In the genomic region with DNA sequence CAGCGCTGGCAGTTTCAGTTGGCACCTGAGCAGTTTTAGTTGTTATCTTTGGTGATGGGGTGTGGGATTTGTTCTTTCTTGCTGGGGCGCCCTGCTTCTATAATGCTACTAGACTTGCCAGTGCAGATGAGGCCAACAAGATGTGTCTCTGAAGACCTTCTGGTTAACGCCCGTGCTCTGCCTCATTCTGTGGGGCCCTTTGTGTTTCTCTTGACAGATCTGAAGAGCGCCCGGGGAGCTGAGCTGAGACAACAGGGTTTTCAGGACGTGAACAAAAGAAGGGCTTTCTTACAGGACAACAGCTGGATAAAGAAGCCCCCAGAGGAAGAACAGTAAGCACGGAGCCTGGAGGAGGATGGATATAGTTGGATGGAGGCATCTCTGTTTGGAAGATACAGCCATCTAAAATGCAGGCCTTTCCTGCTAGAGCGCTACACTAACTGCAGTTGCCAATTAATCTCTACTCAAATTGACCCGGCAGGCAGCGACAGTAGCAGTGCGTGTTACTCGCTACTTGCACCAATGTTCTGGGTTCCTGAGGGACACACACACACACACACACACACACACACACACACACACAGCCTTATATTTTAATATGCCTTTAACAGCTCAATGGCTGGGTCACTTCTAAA, we compare ENCODE assay signal across 23 mouse cellular contexts. TPM values are rescaled to one million over a fixed set of nuclear protein-coding genes. Genes with fewer than 3 reads are reported as not detected.
DNase-seq lines count a peak whose midpoint lies in the region; ATAC-seq lines count a peak whose summit lies in the region.
"Had no signal": no experiment of that assay in that cellular context is flagged by ENCODE, and none has a peak within 500 bp of the region (broad histone marks: within the 10 kb centered on the region; RNA-seq: fewer than 3 reads in every experiment).

No protein-coding gene starts in this region.

- H3K36me3 ChIP-seq in forebrain, embryonic 12.5 days (replicated peaks) = no peaks in the 10 kb centered on the region
- H3K36me3 ChIP-seq in forebrain, embryonic 14.5 days (ENCODE audit: control insufficient read depth, insufficient read depth, low read length) = no peaks in the 10 kb centered on the region
- H3K36me3 ChIP-seq in hindbrain, embryonic 12.5 days = no peaks in the 10 kb centered on the region
- H3K36me3 ChIP-seq in midbrain, embryonic 14.5 days (ENCODE audit: control insufficient read depth, insufficient read depth, low read length) = no peaks in the 10 kb centered on the region
- H3K36me3 ChIP-seq in limb, embryonic 10.5 days = no peaks in the 10 kb centered on the region
- H3K36me3 ChIP-seq: heart, embryonic 10.5 days; limb, embryonic 15.5 days had no signal

- no peak overlapping the region for H3K9ac ChIP-seq in forebrain, embryonic 12.5 days
- no peak overlapping the region for H3K9ac ChIP-seq in forebrain, embryonic 14.5 days (ENCODE audit: low read length)
- H3K9ac ChIP-seq in hindbrain, embryonic 12.5 days = no peak overlapping the region
- H3K9ac ChIP-seq in midbrain, embryonic 14.5 days (replicated peaks; ENCODE audit: low read length) = no peak overlapping the region
- H3K9ac ChIP-seq: limb, embryonic 15.5 days; liver, postnatal 0 days had no signal

- H3K27ac ChIP-seq in forebrain, embryonic 12.5 days = no peak overlapping the region
- no peak overlapping the region for H3K27ac ChIP-seq in forebrain, embryonic 14.5 days (ENCODE audit: low read depth, low read length)
- H3K27ac ChIP-seq in hindbrain, embryonic 12.5 days = peak overlapping the region; percentile 32; the same call in 1 of the 2 replicates
- H3K27ac ChIP-seq in midbrain, embryonic 14.5 days (replicated peaks; ENCODE audit: low read depth, low read length) = no peak overlapping the region
- no peak overlapping the region for H3K27ac ChIP-seq in limb, embryonic 10.5 days
- H3K27ac ChIP-seq: heart, embryonic 10.5 days; limb, embryonic 15.5 days had no signal

- ATAC-seq in forebrain, embryonic 12.5 days (ENCODE audit: low FRiP score) = peak; percentile 33; the same call in 1 of the 2 replicates
- no peak for ATAC-seq in forebrain, embryonic 14.5 days
- 0 out of 2 replicates have a peak, but pooled peaks have one; percentile 40 for ATAC-seq in hindbrain, embryonic 12.5 days (ENCODE audit: low FRiP score)
- ATAC-seq in midbrain, embryonic 14.5 days (ENCODE audit: low FRiP score, low TSS enrichment) = no peak
- ATAC-seq: inflammation-experienced regulatory T-cells, adult 6 months; liver, postnatal 0 days had no signal

- peak overlapping the region; percentile 4; the same call in 1 of the 2 replicates for H3K4me2 ChIP-seq in forebrain, embryonic 12.5 days
- no peak overlapping the region for H3K4me2 ChIP-seq in forebrain, embryonic 14.5 days (ENCODE audit: low read length)
- peak overlapping the region; percentile 34 for H3K4me2 ChIP-seq in hindbrain, embryonic 12.5 days (replicated peaks)
- peak overlapping the region; percentile 27; the same call in 1 of the 2 replicates for H3K4me2 ChIP-seq in midbrain, embryonic 14.5 days (ENCODE audit: low read length)
- H3K4me2 ChIP-seq: limb, embryonic 15.5 days had no signal

- H3K27me3 ChIP-seq in forebrain, embryonic 12.5 days = no peaks in the 10 kb centered on the region
- no peaks in the 10 kb centered on the region for H3K27me3 ChIP-seq in forebrain, embryonic 14.5 days (replicated peaks; ENCODE audit: control insufficient read depth, insufficient read depth, low read length)
- H3K27me3 ChIP-seq in hindbrain, embryonic 12.5 days = no peaks in the 10 kb centered on the region
- H3K27me3 ChIP-seq in midbrain, embryonic 14.5 days (ENCODE audit: control insufficient read depth, insufficient read depth, low read length) = no peaks in the 10 kb centered on the region
- H3K27me3 ChIP-seq in limb, embryonic 10.5 days (ENCODE audit: low read depth, poor library complexity, severe bottlenecking) = no peaks in the 10 kb centered on the region
- H3K27me3 ChIP-seq: limb, embryonic 15.5 days had no signal

- no peak overlapping the region for H3K4me3 ChIP-seq in forebrain, embryonic 12.5 days (replicated peaks)
- H3K4me3 ChIP-seq in forebrain, embryonic 14.5 days (ENCODE audit: low read depth, low read length) = no peak overlapping the region
- H3K4me3 ChIP-seq in hindbrain, embryonic 12.5 days = no peak overlapping the region
- no peak overlapping the region for H3K4me3 ChIP-seq in midbrain, embryonic 14.5 days (replicated peaks; ENCODE audit: low read depth, low read length)
- H3K4me3 ChIP-seq in limb, embryonic 10.5 days = no peak overlapping the region
- H3K4me3 ChIP-seq: erythroblast, embryonic 14.5 days; heart, embryonic 10.5 days; limb, embryonic 15.5 days had no signal

- DNase-seq in forebrain, embryonic 14.5 days (ENCODE audit: low spot score) = no peak
- DNase-seq in R1 (ENCODE audit: low read depth, low spot score) = peak; percentile 42
- DNase-seq in midbrain, embryonic 14.5 days = peak; percentile 39
- DNase-seq in urinary bladder, postnatal 10 days (ENCODE audit: low spot score) = no peak
- no peak for DNase-seq in limb, embryonic 10.5 days (ENCODE audit: low spot score)
- DNase-seq: adrenal gland, postnatal 36 days; B cell, adult 2 months; cerebellum, adult 8-10 months; gastrocnemius, postnatal 36 days; heart, postnatal 10 days; kidney, adult 8-10 months; kidney, postnatal 25 days; layer of hippocampus, adult 9-11 months; liver, postnatal 0 days; lung, postnatal 14 days; thymus, postnatal 25 days had no signal

- H3K9me3 ChIP-seq in forebrain, embryonic 12.5 days = 0 out of 2 replicates have a peak, but pooled peaks cover 5% of the 10 kb centered on the region
- H3K9me3 ChIP-seq in forebrain, embryonic 14.5 days (replicated peaks; ENCODE audit: control insufficient read depth, low read length) = no peaks in the 10 kb centered on the region
- H3K9me3 ChIP-seq in hindbrain, embryonic 12.5 days (replicated peaks) = no peaks in the 10 kb centered on the region
- 0 out of 2 replicates have a peak, but pooled peaks cover 6% of the 10 kb centered on the region for H3K9me3 ChIP-seq in midbrain, embryonic 14.5 days (ENCODE audit: control insufficient read depth, low read length)
- H3K9me3 ChIP-seq in limb, embryonic 10.5 days (replicated peaks) = no peaks in the 10 kb centered on the region
- H3K9me3 ChIP-seq: heart, embryonic 10.5 days; limb, embryonic 15.5 days had no signal

- WGBS in forebrain, embryonic 12.5 days = 27% methylated on average over 13 of the region's 13 CpGs
- 25% methylated on average over 13 of the region's 13 CpGs for WGBS in forebrain, embryonic 14.5 days
- WGBS in hindbrain, embryonic 12.5 days = 30% methylated on average over 13 of the region's 13 CpGs
- WGBS in midbrain, embryonic 14.5 days = 15% methylated on average over 13 of the region's 13 CpGs
- WGBS in limb, embryonic 10.5 days = 82% methylated on average over 13 of the region's 13 CpGs

- H3K4me1 ChIP-seq in forebrain, embryonic 12.5 days = peaks cover 5% of the 10 kb centered on the region
- H3K4me1 ChIP-seq in forebrain, embryonic 14.5 days (ENCODE audit: control insufficient read depth, insufficient read depth, low read length) = no peaks in the 10 kb centered on the region
- peaks cover 7% of the 10 kb centered on the region for H3K4me1 ChIP-seq in hindbrain, embryonic 12.5 days
- peaks cover 6% of the 10 kb centered on the region; the same call in 1 of the 2 replicates for H3K4me1 ChIP-seq in midbrain, embryonic 14.5 days (ENCODE audit: control insufficient read depth, insufficient read depth, low read length)
- no peaks in the 10 kb centered on the region for H3K4me1 ChIP-seq in limb, embryonic 10.5 days
- H3K4me1 ChIP-seq: heart, embryonic 10.5 days; limb, embryonic 15.5 days had no signal

RNA-seq across cellular contexts. Expression of gene Scel, which starts 16.7 kb away (rescaled TPM):
- 0.28 and 0.47 TPM in 2 replicates for polyA plus RNA-seq in forebrain, embryonic 12.5 days (2016; fragmentation: Nextera tagmentation; extraction: Ambion mirVana)
- polyA plus RNA-seq in forebrain, embryonic 14.5 days (2014; fragmentation: Nextera tagmentation; extraction: Ambion mirVana) = 0.18 and 0.23 TPM in 2 replicates
- polyA plus RNA-seq in hindbrain, embryonic 12.5 days (2016; fragmentation: Nextera tagmentation; extraction: Ambion mirVana) = 0.12 and 0.21 TPM in 2 replicates
- polyA plus RNA-seq in midbrain, embryonic 14.5 days (2014; fragmentation: Nextera tagmentation; extraction: Ambion mirVana) = 0.08 and 0.20 TPM in 2 replicates
- polyA plus RNA-seq in limb, embryonic 10.5 days (2016; fragmentation: Nextera tagmentation; extraction: Ambion mirVana) = 0.09 TPM in 1 of 2 replicates, not detected in the other
- polyA plus RNA-seq: erythroblast, embryonic 14.5 days; liver, postnatal 0 days; testis, adult 2 months had no signal

Comparison
In these comparisons a context has a peak if more than half of its experiments do, and no peak if none do; other contexts are left out.
1. ATAC-seq: peak in forebrain, embryonic 12.5 days (single experiment) and hindbrain, embryonic 12.5 days (single experiment); none in forebrain, embryonic 14.5 days (single experiment) and midbrain, embryonic 14.5 days (single experiment).
2. DNase-seq: peak in R1 (single experiment) and midbrain, embryonic 14.5 days (single experiment); none in forebrain, embryonic 14.5 days (single experiment), urinary bladder, postnatal 10 days (single experiment) and limb, embryonic 10.5 days (single experiment).